Mouse (Mus musculus) intestine, embryonic 16.5 days (tissue): ENCODE measurements around the gene Gm38392. TPM values are rescaled to one million over a fixed set of nuclear protein-coding genes. Genes with fewer than 3 reads are reported as not detected.
A peak's percentile ranks its signal among the peaks of the same experiment; 100 is the strongest.

Experiments
- ATAC-seq: fragments of 200-750 bp; cut with Nextera tagmentation; 2 replicates; pipeline ENCODE4 v1.8.0; 2017; ENCODE audit warnings: moderate TSS enrichment, moderate library complexity
- H3K27ac ChIP-seq: fragments of 300-500 bp; sonication (generic); 2 replicates; pipeline ENCODE4 v1.5.1; 2014; ENCODE audit warnings: mild to moderate bottlenecking, low read length
- H3K27me3 ChIP-seq: fragments of 300-500 bp; sonication (generic); replicated peaks from 2 replicates; pipeline ENCODE4 v1.6.1; 2014; ENCODE audit warnings: low read length, control low read depth, mixed read lengths; ENCODE audit not compliant: control insufficient read depth, insufficient read depth
- H3K36me3 ChIP-seq: fragments of 300-500 bp; sonication (generic); 2 replicates; pipeline ENCODE4 v1.6.1; 2014; ENCODE audit warnings: low read length, control low read depth; ENCODE audit not compliant: control insufficient read depth, insufficient read depth
- H3K4me1 ChIP-seq: fragments of 300-500 bp; sonication (generic); 2 replicates; pipeline ENCODE4 v1.6.1; 2014; ENCODE audit warnings: low read length, control low read depth, mixed read lengths; ENCODE audit not compliant: control insufficient read depth, insufficient read depth
- H3K4me2 ChIP-seq: fragments of 300-500 bp; sonication (generic); 2 replicates; pipeline ENCODE4 v1.6.1; 2014; ENCODE audit warnings: low read depth, low read length, control low read depth
- H3K4me3 ChIP-seq: fragments of 300-500 bp; sonication (generic); 2 replicates; pipeline ENCODE4 v1.5.1; 2014; ENCODE audit warnings: mild to moderate bottlenecking, low read length
- H3K9ac ChIP-seq: fragments of 300-500 bp; sonication (generic); 2 replicates; pipeline ENCODE4 v1.6.1; 2014; ENCODE audit warnings: low read depth, low read length
- H3K9me3 ChIP-seq: fragments of 300-500 bp; sonication (generic); 2 replicates; pipeline ENCODE4 v1.6.1; 2016; ENCODE audit warnings: low read length, control low read depth; ENCODE audit not compliant: control insufficient read depth
- WGBS: fragments of 180-500 bp; shearing (Covaris S2); extraction: QIAGEN DNeasy Blood & Tissue Kit; methylation state at CpG from one replicate; pipeline ENCODE4 v1.1.7; 2014; 5-methylcytosine and 5-hydroxymethylcytosine counted together
- polyA plus RNA-seq: library from polyadenylated mRNA; unstranded; fragments of >200 nt; fragmentation: Nextera tagmentation; extraction: Ambion mirVana; gene quantifications from 2 replicates; pipeline ENCODE4 v1.2.1, GENCODE M21; 2015

The Gm38392 gene
- polyA plus RNA-seq, 1 experiment from 2014 or later, result not detected

DNA sequence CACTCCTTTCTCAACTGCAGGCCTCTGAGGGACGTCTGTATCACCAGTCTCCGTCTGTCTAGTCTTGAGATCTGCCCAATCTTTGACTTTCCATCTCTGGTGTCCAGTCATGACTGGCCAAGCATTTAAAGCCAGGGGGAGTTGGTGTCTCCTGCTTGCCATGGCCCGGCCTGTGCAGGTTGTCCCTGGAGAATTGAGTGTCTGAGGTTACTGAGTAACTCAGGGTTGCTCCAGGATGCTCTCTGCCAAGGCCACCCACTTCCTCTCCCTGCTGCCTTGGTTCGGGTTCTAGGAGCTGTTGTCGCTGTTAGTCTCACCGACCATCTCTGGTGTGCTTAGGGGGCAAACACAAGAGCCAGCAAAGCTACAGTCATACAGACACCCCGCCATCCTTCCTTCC, 30.6 kb downstream of the Gm38392 start:
- Histone ChIP-seq H3K36me3 (no peaks in the 10 kb centered on the region), H3K4me3 (no peak overlapping the region), H3K4me2 (no peak overlapping the region), H3K4me1 (peaks cover 17% of the 10 kb centered on the region), H3K9me3 (no peaks in the 10 kb centered on the region), H3K27me3 (peaks cover 13% of the 10 kb centered on the region; the same call in 1 of the 2 replicates), H3K9ac (no peak overlapping the region), H3K27ac (no peak overlapping the region)
- ATAC-seq, result peak; percentile 30; the same call in 1 of the 2 replicates
- WGBS, result 55% methylated on average over 7 of the region's 7 CpGs

GRCm38 (mm10) chr3:88255950-88256349, 31.1 kb downstream of the Gm38392 start:
- H3K4me3 ChIP-seq, result no peak overlapping the region
- 50% methylated on average over 6 of the region's 6 CpGs for WGBS
- H3K4me1 ChIP-seq, result peaks cover 17% of the 10 kb centered on the region
- ATAC-seq, result peak; percentile 50
- H3K27me3 ChIP-seq, result peaks cover 13% of the 10 kb centered on the region; the same call in 1 of the 2 replicates
- no peaks in the 10 kb centered on the region for H3K9me3 ChIP-seq
- H3K4me2 ChIP-seq, result no peak overlapping the region
- no peaks in the 10 kb centered on the region for H3K36me3 ChIP-seq
- no peak overlapping the region for H3K9ac ChIP-seq
- H3K27ac ChIP-seq, result no peak overlapping the region

DNA sequence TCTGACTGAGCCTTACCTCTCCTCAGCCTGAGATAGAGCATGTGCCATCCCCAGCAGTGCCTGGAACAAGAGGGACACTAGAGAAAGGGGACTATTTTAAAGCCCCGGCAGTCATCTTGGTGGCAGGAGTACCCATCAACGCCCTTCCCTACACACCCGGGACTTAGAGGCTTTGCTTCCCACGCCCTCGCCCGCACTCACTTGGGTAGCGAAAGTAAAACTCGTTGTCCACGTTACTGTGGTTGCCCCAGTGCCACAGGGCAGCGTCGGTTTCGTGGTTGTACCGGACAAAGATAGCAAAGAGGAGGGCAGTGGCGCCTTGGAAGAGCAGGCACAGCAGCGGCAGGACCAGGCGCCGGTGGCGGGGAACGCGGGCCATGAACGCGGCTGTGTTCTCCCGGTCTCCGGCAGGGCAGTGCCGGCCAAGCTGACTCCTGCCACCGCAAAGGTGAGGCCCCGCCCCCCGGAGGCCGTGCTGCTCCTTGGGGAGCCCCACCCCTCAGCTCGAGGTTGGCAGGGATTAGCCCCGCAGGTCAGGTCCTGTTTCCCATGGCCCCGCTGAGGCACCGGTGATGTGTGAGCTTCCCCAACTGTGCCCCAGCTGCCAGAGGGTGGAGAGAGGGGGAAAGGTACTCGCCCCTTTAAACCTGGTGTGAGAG, 32.6 kb downstream of the Gm38392 start, which contains the start of gene Rhbg:
TSS of gene Rhbg (minus strand) at position 442 of the 659 bp plus-strand sequence.
- 2% methylated on average over 34 of the region's 34 CpGs for WGBS
- peak within 1 kb of the TSS; percentile 56 for H3K9ac ChIP-seq
- peak within 1 kb of the TSS; percentile 66 for H3K4me2 ChIP-seq
- H3K36me3 ChIP-seq, result no peaks in the 10 kb centered on the region
- ATAC-seq, result peak; percentile 80
- peaks cover 17% of the 10 kb centered on the region for H3K4me1 ChIP-seq
- H3K27me3 ChIP-seq, result peaks cover 13% of the 10 kb centered on the region; the same call in 1 of the 2 replicates
- peak within 1 kb of the TSS; percentile 50 for H3K4me3 ChIP-seq
- no peak within 1 kb of the TSS for H3K27ac ChIP-seq
- H3K9me3 ChIP-seq, result no peaks in the 10 kb centered on the region

DNA sequence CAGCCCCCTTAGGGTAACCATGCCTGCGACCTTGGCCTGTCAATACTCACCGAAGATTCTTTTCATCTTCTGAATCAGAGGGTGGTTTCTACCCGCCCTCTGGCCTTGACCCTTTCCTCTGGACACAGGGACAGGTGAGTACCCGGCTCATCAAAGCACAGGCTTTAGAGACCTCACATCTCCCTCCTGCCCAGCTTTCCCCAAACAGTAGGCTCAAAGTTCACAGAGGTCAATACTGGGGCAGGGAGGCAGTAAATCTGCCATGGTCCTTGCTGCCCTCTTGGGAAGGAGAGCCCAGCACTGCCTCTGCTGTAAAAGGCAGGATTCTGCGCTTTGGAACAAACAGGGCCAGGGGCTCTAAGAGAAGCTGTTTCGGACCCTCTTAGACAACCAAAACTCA, 34.3 kb downstream of the Gm38392 start:
- Histone ChIP-seq H3K4me2 (no peak overlapping the region), H3K27me3 (peaks cover 13% of the 10 kb centered on the region; the same call in 1 of the 2 replicates), H3K4me3 (no peak overlapping the region), H3K27ac (no peak overlapping the region), H3K36me3 (no peaks in the 10 kb centered on the region), H3K9me3 (no peaks in the 10 kb centered on the region), H3K9ac (no peak overlapping the region), H3K4me1 (peaks cover 17% of the 10 kb centered on the region)
- WGBS, result 56% methylated on average over 6 of the region's 6 CpGs
- no peak for ATAC-seq

DNA sequence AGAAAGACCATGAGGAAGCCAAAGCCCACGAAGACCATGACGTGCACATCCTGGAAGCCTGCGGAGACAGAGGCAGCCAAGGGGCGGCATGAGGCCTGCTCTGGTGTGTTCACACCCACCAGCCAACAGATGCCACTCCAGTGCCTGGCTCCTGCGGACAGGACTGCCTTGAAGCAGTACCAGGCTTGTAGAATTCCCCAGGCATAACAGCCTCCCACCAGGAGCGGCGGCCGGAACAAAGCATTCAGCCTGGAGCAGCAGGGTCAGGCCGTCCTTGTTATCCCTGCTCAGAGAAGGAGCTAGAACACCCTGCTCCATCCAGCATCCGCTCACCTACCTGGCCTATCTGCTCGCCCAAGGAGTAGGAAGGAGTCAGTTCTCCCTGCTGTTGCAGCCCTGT, 38.6 kb downstream of the Gm38392 start:
- 85% methylated on average over 11 of the region's 11 CpGs for WGBS
- Histone ChIP-seq H3K27ac (no peak overlapping the region), H3K9ac (no peak overlapping the region)

DNA sequence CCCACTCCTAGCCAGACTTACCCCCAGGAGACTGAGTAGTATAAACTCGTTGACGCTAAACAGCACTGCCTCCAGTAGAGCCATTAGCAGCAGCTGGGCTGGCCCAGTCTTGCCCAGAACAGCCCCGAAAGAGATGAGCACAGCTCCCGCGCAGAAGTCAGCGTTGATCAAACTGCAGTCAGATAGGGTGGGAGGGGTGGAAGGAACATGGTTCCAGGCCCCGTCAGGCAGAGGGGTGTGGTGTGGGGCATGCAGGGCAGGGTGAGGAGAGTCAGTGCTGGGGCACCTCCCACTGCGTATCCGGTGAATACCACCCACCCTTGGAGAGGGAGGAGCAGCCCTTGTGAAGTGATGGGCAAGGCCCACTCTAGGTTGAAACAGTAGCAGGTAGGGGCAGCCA, 39.3 kb downstream of the Gm38392 start:
- no peak for ATAC-seq
- peaks cover 10% of the 10 kb centered on the region; the same call in 1 of the 2 replicates for H3K27me3 ChIP-seq
- no peak overlapping the region for H3K4me2 ChIP-seq
- WGBS, result 53% methylated on average over 9 of the region's 9 CpGs
- no peaks in the 10 kb centered on the region for H3K4me1 ChIP-seq
- no peaks in the 10 kb centered on the region for H3K9me3 ChIP-seq
- no peak overlapping the region for H3K9ac ChIP-seq
- no peak overlapping the region for H3K27ac ChIP-seq
- no peak overlapping the region for H3K4me3 ChIP-seq
- H3K36me3 ChIP-seq, result no peaks in the 10 kb centered on the region

More for the DNA sequence above, 38.6 kb downstream of the Gm38392 start:
- Histone ChIP-seq H3K4me3 (no peak overlapping the region), H3K4me1 (no peaks in the 10 kb centered on the region), H3K27me3 (peaks cover 3% of the 10 kb centered on the region; the same call in 1 of the 2 replicates), H3K9me3 (no peaks in the 10 kb centered on the region), H3K4me2 (no peak overlapping the region), H3K36me3 (no peaks in the 10 kb centered on the region)
- no peak for ATAC-seq

DNA sequence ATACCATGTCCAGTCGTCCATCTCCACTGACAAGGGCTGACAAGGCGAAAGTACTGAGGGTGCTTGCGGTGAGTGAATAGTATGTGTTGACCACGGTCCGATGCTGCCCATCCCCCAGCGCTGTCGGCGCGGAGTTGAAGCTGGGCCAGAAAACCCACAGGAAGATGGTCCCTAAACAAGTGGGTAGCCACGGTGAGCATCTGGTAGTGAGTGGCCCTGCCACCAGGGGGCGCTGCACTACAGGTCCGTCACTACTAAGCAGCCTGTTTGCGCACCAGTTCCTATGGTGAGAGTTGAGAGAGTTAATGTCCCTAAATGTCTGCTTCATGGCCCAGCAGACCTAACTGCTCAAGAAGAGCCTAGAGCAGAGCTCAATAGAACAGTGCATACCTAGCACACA, 41.2 kb downstream of the Gm38392 start:
- Histone ChIP-seq H3K27me3 (peaks cover 28% of the 10 kb centered on the region), H3K9ac (no peak overlapping the region), H3K27ac (no peak overlapping the region), H3K9me3 (no peaks in the 10 kb centered on the region), H3K4me1 (0 out of 2 replicates have a peak, but pooled peaks cover 3% of the 10 kb centered on the region), H3K4me2 (no peak overlapping the region), H3K36me3 (no peaks in the 10 kb centered on the region), H3K4me3 (no peak overlapping the region)
- WGBS, result 20% methylated on average over 13 of the region's 13 CpGs
- no peak for ATAC-seq

DNA sequence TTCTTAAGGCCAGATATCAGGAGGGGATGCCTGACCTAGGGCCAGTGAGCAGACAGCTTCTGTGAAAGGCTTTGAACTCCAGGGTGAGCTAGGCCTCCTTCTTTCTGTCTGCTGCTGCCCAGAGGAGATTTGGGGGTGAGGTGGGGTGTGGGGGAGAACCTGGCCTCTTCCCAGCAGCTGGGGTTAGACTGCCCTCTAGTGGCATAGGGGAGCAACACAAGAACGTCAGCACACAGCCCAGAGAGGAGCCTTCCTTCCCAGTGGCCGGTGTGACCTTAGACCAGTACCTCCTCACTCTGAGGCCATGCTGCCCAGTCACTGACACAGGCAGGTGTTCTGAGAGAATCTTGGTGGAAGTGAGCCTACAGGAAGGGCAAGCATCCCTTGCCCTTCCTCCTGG, 42.9 kb downstream of the Gm38392 start:
- 0 out of 2 replicates have a peak, but pooled peaks cover 3% of the 10 kb centered on the region for H3K4me1 ChIP-seq
- no peak overlapping the region for H3K9ac ChIP-seq
- H3K9me3 ChIP-seq, result no peaks in the 10 kb centered on the region
- no peak overlapping the region for H3K4me3 ChIP-seq
- no peak overlapping the region for H3K4me2 ChIP-seq
- H3K36me3 ChIP-seq, result no peaks in the 10 kb centered on the region
- no peak overlapping the region for H3K27ac ChIP-seq
- WGBS, result 7% methylated on average over 2 of the region's 2 CpGs
- ATAC-seq, result no peak
- H3K27me3 ChIP-seq, result peaks cover 43% of the 10 kb centered on the region

DNA sequence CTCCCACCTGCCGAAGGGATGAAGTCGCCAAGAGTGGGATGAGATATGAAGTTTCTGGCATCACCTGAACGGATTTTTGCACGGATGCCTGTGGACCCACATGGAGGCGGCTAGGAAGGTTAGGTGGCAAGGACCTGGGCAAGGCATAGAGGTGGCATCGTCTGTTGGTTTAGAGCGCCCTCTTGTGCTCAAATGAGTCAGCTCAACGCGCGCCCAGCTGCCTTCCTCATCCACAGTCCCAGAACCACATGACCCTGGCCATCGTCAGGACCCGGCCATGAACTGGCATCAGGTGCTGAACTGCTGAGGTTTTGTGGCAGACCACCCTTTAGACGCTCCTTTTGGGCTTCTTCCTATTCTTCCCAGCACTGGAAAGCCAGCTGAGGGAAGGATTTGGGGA, 44.5 kb downstream of the Gm38392 start:
- no peaks in the 10 kb centered on the region for H3K9me3 ChIP-seq
- 3% methylated on average over 13 of the region's 13 CpGs for WGBS
- H3K4me1 ChIP-seq, result 0 out of 2 replicates have a peak, but pooled peaks cover 3% of the 10 kb centered on the region
- H3K4me2 ChIP-seq, result no peak overlapping the region
- no peak overlapping the region for H3K4me3 ChIP-seq
- peak; percentile 38; the same call in 1 of the 2 replicates for ATAC-seq
- H3K27me3 ChIP-seq, result peaks cover 57% of the 10 kb centered on the region
- no peak overlapping the region for H3K9ac ChIP-seq
- H3K36me3 ChIP-seq, result no peaks in the 10 kb centered on the region
- H3K27ac ChIP-seq, result no peak overlapping the region
